Mouse (Mus musculus): ENCODE measurements around the gene Dnajc17. TPM values are rescaled to one million over a fixed set of nuclear protein-coding genes. Genes with fewer than 3 reads are reported as not detected.

The Dnajc17 gene
- polyA plus RNA-seq, 1 experiment from 2014 or later: 21.4 TPM

GRCm38 (mm10) chr2:119157836-119158235 is 50.8 kb downstream of the Dnajc17 start:
- Histone ChIP-seq H3K27ac (ENCODE audit: low read depth, low read length) (no peak overlapping the region), H3K4me3 (ENCODE audit: low read length) (no peak overlapping the region), H3K36me3 (ENCODE audit: control insufficient read depth, insufficient read depth, low read length) (peaks cover 12% of the 10 kb centered on the region; the same call in 1 of the 2 replicates), H3K9ac (ENCODE audit: low read depth, low read length) (no peak overlapping the region), H3K4me2 (replicated peaks; ENCODE audit: low read depth, low read length) (no peak overlapping the region), H3K27me3 (ENCODE audit: control insufficient read depth, insufficient read depth, low read length) (no peaks in the 10 kb centered on the region), H3K4me1 (ENCODE audit: control insufficient read depth, insufficient read depth, low read length) (peaks cover 3% of the 10 kb centered on the region; the same call in 1 of the 2 replicates), H3K9me3 (ENCODE audit: control insufficient read depth, low read length) (no peaks in the 10 kb centered on the region)
- no peak for ATAC-seq (ENCODE audit: low FRiP score, low TSS enrichment)

- H3K36me3 ChIP-seq (ENCODE audit: control insufficient read depth, insufficient read depth, low read length): peaks cover 21% of the 10 kb centered on the region; the same call in 1 of the 2 replicates
- no peaks in the 10 kb centered on the region for H3K9me3 ChIP-seq (ENCODE audit: control insufficient read depth, low read length)
- H3K4me3 ChIP-seq (ENCODE audit: low read length): peak within 1 kb of the TSS; percentile 97
- under 1% methylated on average over 57 of the region's 57 CpGs for WGBS
- ATAC-seq (ENCODE audit: low FRiP score, low TSS enrichment): peak; percentile 88
- peak within 1 kb of the TSS; percentile 88 for H3K9ac ChIP-seq (ENCODE audit: low read depth, low read length)
- H3K27me3 ChIP-seq (ENCODE audit: control insufficient read depth, insufficient read depth, low read length): no peaks in the 10 kb centered on the region
- H3K27ac ChIP-seq (ENCODE audit: low read depth, low read length): peak within 1 kb of the TSS; percentile 37; the same call in 1 of the 2 replicates
- H3K4me1 ChIP-seq (ENCODE audit: control insufficient read depth, insufficient read depth, low read length): peaks cover 3% of the 10 kb centered on the region; the same call in 1 of the 2 replicates
- peak within 1 kb of the TSS; percentile 71 for H3K4me2 ChIP-seq (replicated peaks; ENCODE audit: low read depth, low read length)
These were observed 51.7 kb downstream of the Dnajc17 start, which contains the start of gene Rmdn3 for GRCm38 (mm10) chr2:119156681-119157572. TSS of gene Rmdn3 (minus strand) at chr2:119157034.

- 4% methylated on average over 34 of the region's 34 CpGs for WGBS
- Histone ChIP-seq H3K4me2 (replicated peaks; ENCODE audit: low read depth, low read length) (peak overlapping the region; percentile 71), H3K27me3 (ENCODE audit: control insufficient read depth, insufficient read depth, low read length) (no peaks in the 10 kb centered on the region), H3K9me3 (ENCODE audit: control insufficient read depth, low read length) (no peaks in the 10 kb centered on the region), H3K4me3 (ENCODE audit: low read length) (peak overlapping the region; percentile 97), H3K36me3 (ENCODE audit: control insufficient read depth, insufficient read depth, low read length) (peaks cover 28% of the 10 kb centered on the region; the same call in 1 of the 2 replicates), H3K4me1 (ENCODE audit: control insufficient read depth, insufficient read depth, low read length) (peaks cover 3% of the 10 kb centered on the region; the same call in 1 of the 2 replicates), H3K9ac (ENCODE audit: low read depth, low read length) (peak overlapping the region; percentile 88), H3K27ac (ENCODE audit: low read depth, low read length) (peak overlapping the region; percentile 37; the same call in 1 of the 2 replicates)
- peak; percentile 40; the same call in 1 of the 2 replicates for ATAC-seq (ENCODE audit: low FRiP score, low TSS enrichment)
These were observed 52.4 kb downstream of the Dnajc17 start for GRCm38 (mm10) chr2:119156081-119156680.

- Histone ChIP-seq H3K4me3 (ENCODE audit: low read length) (0 out of 2 replicates have a peak overlapping the region, but pooled peaks have one; percentile 97), H3K4me1 (ENCODE audit: control insufficient read depth, insufficient read depth, low read length) (peaks cover 3% of the 10 kb centered on the region; the same call in 1 of the 2 replicates), H3K9me3 (ENCODE audit: control insufficient read depth, low read length) (no peaks in the 10 kb centered on the region), H3K4me2 (replicated peaks; ENCODE audit: low read depth, low read length) (peak overlapping the region; percentile 71; the same call in 1 of the 2 replicates), H3K36me3 (ENCODE audit: control insufficient read depth, insufficient read depth, low read length) (peaks cover 35% of the 10 kb centered on the region), H3K9ac (ENCODE audit: low read depth, low read length) (no peak overlapping the region), H3K27me3 (ENCODE audit: control insufficient read depth, insufficient read depth, low read length) (no peaks in the 10 kb centered on the region), H3K27ac (ENCODE audit: low read depth, low read length) (no peak overlapping the region)
- 81% methylated on average over 9 of the region's 9 CpGs for WGBS
- ATAC-seq (ENCODE audit: low FRiP score, low TSS enrichment): no peak
These were observed 53.2 kb downstream of the Dnajc17 start for GRCm38 (mm10) chr2:119155388-119155787.

GRCm38 (mm10) chr2:119154683-119155082 is 53.9 kb downstream of the Dnajc17 start:
- no peak overlapping the region for H3K4me3 ChIP-seq (ENCODE audit: low read length)
- 85% methylated on average over 2 of the region's 2 CpGs for WGBS
- peaks cover 3% of the 10 kb centered on the region; the same call in 1 of the 2 replicates for H3K4me1 ChIP-seq (ENCODE audit: control insufficient read depth, insufficient read depth, low read length)
- H3K9ac ChIP-seq (ENCODE audit: low read depth, low read length): no peak overlapping the region
- no peak for ATAC-seq (ENCODE audit: low FRiP score, low TSS enrichment)
- no peaks in the 10 kb centered on the region for H3K9me3 ChIP-seq (ENCODE audit: control insufficient read depth, low read length)
- no peak overlapping the region for H3K4me2 ChIP-seq (replicated peaks; ENCODE audit: low read depth, low read length)
- H3K27ac ChIP-seq (ENCODE audit: low read depth, low read length): no peak overlapping the region
- no peaks in the 10 kb centered on the region for H3K27me3 ChIP-seq (ENCODE audit: control insufficient read depth, insufficient read depth, low read length)
- H3K36me3 ChIP-seq (ENCODE audit: control insufficient read depth, insufficient read depth, low read length): peaks cover 38% of the 10 kb centered on the region

GRCm38 (mm10) chr2:119152255-119152654 is 56.3 kb downstream of the Dnajc17 start:
- H3K27me3 ChIP-seq (ENCODE audit: control insufficient read depth, insufficient read depth, low read length): no peaks in the 10 kb centered on the region
- WGBS: 80% methylated on average over 6 of the region's 6 CpGs
- H3K4me1 ChIP-seq (ENCODE audit: control insufficient read depth, insufficient read depth, low read length): peaks cover 3% of the 10 kb centered on the region; the same call in 1 of the 2 replicates
- no peak overlapping the region for H3K9ac ChIP-seq (ENCODE audit: low read depth, low read length)
- ATAC-seq (ENCODE audit: low FRiP score, low TSS enrichment): no peak
- no peak overlapping the region for H3K4me3 ChIP-seq (ENCODE audit: low read length)
- no peak overlapping the region for H3K27ac ChIP-seq (ENCODE audit: low read depth, low read length)
- H3K36me3 ChIP-seq (ENCODE audit: control insufficient read depth, insufficient read depth, low read length): peaks cover 58% of the 10 kb centered on the region
- H3K9me3 ChIP-seq (ENCODE audit: control insufficient read depth, low read length): no peaks in the 10 kb centered on the region
- H3K4me2 ChIP-seq (replicated peaks; ENCODE audit: low read depth, low read length): no peak overlapping the region

GRCm38 (mm10) chr2:119147775-119148174 is 60.8 kb downstream of the Dnajc17 start:
- Histone ChIP-seq H3K9me3 (ENCODE audit: control insufficient read depth, low read length) (no peaks in the 10 kb centered on the region), H3K4me3 (ENCODE audit: low read length) (no peak overlapping the region; the same call in 1 of the 2 replicates), H3K27me3 (ENCODE audit: control insufficient read depth, insufficient read depth, low read length) (no peaks in the 10 kb centered on the region), H3K4me2 (replicated peaks; ENCODE audit: low read depth, low read length) (no peak overlapping the region), H3K9ac (ENCODE audit: low read depth, low read length) (no peak overlapping the region), H3K4me1 (ENCODE audit: control insufficient read depth, insufficient read depth, low read length) (no peaks in the 10 kb centered on the region), H3K36me3 (ENCODE audit: control insufficient read depth, insufficient read depth, low read length) (peaks cover 76% of the 10 kb centered on the region), H3K27ac (ENCODE audit: low read depth, low read length) (0 out of 2 replicates have a peak overlapping the region, but pooled peaks have one; percentile 30)
- ATAC-seq (ENCODE audit: low FRiP score, low TSS enrichment): no peak
- 80% methylated on average over 8 of the region's 8 CpGs for WGBS

GRCm38 (mm10) chr2:119147160-119147678 is 61.4 kb downstream of the Dnajc17 start:
- peak; percentile 92 for ATAC-seq (ENCODE audit: low FRiP score, low TSS enrichment)
- Histone ChIP-seq H3K27ac (ENCODE audit: low read depth, low read length) (0 out of 2 replicates have a peak overlapping the region, but pooled peaks have one; percentile 30), H3K27me3 (ENCODE audit: control insufficient read depth, insufficient read depth, low read length) (no peaks in the 10 kb centered on the region), H3K9me3 (ENCODE audit: control insufficient read depth, low read length) (no peaks in the 10 kb centered on the region), H3K36me3 (ENCODE audit: control insufficient read depth, insufficient read depth, low read length) (peaks cover 75% of the 10 kb centered on the region), H3K4me2 (replicated peaks; ENCODE audit: low read depth, low read length) (no peak overlapping the region), H3K9ac (ENCODE audit: low read depth, low read length) (no peak overlapping the region), H3K4me3 (ENCODE audit: low read length) (no peak overlapping the region; the same call in 1 of the 2 replicates), H3K4me1 (ENCODE audit: control insufficient read depth, insufficient read depth, low read length) (no peaks in the 10 kb centered on the region)
- 51% methylated on average over 22 of the region's 22 CpGs for WGBS

Measured in kidney, embryonic 14.5 days (tissue).